Mouse (Mus musculus): Measurements from ENCODE around the gene Exoc3l2. TPM values are rescaled to one million over a fixed set of nuclear protein-coding genes. Genes with fewer than 3 reads are reported as not detected.
A peak's percentile ranks its signal among the peaks of the same experiment; 100 is the strongest.

Exoc3l2 gene
- polyA plus RNA-seq, 1 experiment from 2014 or later: 8.0 TPM

DNA sequence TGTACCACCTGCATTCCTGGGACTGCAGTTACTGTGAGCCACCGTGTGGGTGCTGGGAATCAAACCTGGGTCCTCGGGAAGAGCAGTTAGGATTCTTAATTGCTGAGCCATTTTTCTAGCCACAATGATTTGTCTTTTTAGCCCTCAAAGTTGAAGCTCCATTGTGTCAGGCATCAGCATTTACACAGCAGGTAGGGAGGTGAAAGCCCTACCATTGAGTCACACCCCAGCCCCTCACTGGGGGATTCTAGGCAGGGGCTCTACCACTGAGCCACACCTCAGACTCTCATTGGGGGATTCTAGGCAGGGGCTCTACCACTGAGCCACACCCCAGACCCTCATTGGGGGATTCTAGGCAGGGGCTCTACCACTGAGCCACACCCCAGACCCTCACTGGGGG, 26.9 kb upstream of the Exoc3l2 start:
- DNase-seq (ENCODE audit: low spot score) (no peak), ATAC-seq (replicated peaks; ENCODE audit: low FRiP score, low read depth) (no peak)

DNA sequence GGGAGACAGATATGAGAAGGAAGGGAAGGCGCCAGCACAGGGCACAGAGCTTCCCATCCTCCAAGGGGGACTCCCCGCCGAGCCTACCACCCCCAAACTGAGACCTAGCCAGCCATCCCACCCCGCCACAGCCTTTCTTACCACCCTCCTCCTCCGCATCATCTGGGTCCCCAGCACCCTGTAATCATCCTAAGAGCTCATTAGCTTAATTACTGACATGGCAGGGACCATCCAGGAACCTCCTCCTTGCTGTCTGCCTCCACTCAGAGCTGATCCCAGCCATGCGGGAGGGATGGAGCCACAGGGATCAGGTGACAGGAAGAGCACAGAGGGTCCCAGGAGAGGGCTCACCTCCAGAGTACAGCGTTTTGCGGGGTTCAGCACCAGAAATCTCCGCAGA, 26.1 kb upstream of the Exoc3l2 start:
- Histone ChIP-seq H3K4me2 (ENCODE audit: low read length) (no peak overlapping the region), H3K27ac (no peak overlapping the region), H3K36me3 (ENCODE audit: insufficient read depth, low read length) (peaks cover 54% of the 10 kb centered on the region), H3K4me3 (replicated peaks; ENCODE audit: low read depth, low read length) (no peak overlapping the region), H3K4me1 (replicated peaks; ENCODE audit: insufficient read depth, low read length) (no peaks in the 10 kb centered on the region), H3K9me3 (replicated peaks; ENCODE audit: low read length) (no peaks in the 10 kb centered on the region), H3K9ac (ENCODE audit: low read depth, low read length) (no peak overlapping the region), H3K27me3 (ENCODE audit: insufficient read depth, low read length) (no peaks in the 10 kb centered on the region)
- DNase-seq (ENCODE audit: low spot score) (no peak), ATAC-seq (replicated peaks; ENCODE audit: low FRiP score, low read depth) (no peak)
- TF ChIP-seq CTCF (IDR thresholded peaks at IDR 0.05; ENCODE audit: low read depth): no peak
- 85% methylated on average over 8 of the region's 9 CpGs for WGBS

More for the DNA sequence above, 26.9 kb upstream of the Exoc3l2 start:
- Histone ChIP-seq H3K27me3 (ENCODE audit: insufficient read depth, low read length) (no peaks in the 10 kb centered on the region), H3K4me2 (ENCODE audit: low read length) (no peak overlapping the region), H3K36me3 (ENCODE audit: insufficient read depth, low read length) (peaks cover 62% of the 10 kb centered on the region), H3K27ac (no peak overlapping the region), H3K9me3 (replicated peaks; ENCODE audit: low read length) (no peaks in the 10 kb centered on the region), H3K4me3 (replicated peaks; ENCODE audit: low read depth, low read length) (no peak overlapping the region), H3K9ac (ENCODE audit: low read depth, low read length) (no peak overlapping the region), H3K4me1 (replicated peaks; ENCODE audit: insufficient read depth, low read length) (no peaks in the 10 kb centered on the region)
- WGBS: 100% methylated on average over 2 of the region's 2 CpGs
- TF ChIP-seq CTCF (IDR thresholded peaks at IDR 0.05; ENCODE audit: low read depth): no peak

DNA sequence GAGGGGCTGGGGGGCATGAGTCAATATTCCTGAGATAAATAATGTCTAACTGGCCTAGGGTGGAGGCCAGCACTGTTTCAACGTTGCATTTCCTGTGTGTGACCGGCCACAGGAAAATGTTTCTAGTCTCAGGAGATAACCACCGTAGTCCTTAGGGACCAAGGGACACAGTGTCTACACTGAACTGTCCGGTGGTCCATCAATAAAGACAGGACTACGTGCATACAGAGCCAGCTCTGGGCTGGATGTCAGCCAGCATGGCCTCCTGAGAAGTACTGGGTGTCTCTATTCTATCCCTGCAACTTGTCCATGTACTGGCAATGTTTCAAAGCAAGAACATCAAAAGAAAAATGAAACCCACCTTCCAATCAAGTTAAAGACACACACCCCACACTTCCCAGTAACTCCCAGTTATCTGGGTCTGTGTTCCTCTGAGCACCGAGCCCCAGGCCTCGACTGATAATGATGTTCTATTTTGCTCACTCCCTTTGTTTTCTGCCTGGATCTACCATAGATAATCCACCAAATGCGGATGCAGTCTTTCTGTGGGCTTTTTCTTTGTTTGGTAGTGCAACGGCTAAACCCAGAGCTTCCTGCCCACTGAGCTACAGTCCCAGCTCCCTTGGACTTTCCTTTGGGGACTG, 21.6 kb upstream of the Exoc3l2 start:
- Histone ChIP-seq H3K4me3 (replicated peaks; ENCODE audit: low read depth, low read length) (no peak overlapping the region), H3K9ac (ENCODE audit: low read depth, low read length) (0 out of 2 replicates have a peak overlapping the region, but pooled peaks have one; percentile 19), H3K9me3 (replicated peaks; ENCODE audit: low read length) (no peaks in the 10 kb centered on the region), H3K27me3 (ENCODE audit: insufficient read depth, low read length) (no peaks in the 10 kb centered on the region), H3K36me3 (ENCODE audit: insufficient read depth, low read length) (peaks cover 37% of the 10 kb centered on the region), H3K27ac (no peak overlapping the region), H3K4me2 (ENCODE audit: low read length) (no peak overlapping the region), H3K4me1 (replicated peaks; ENCODE audit: insufficient read depth, low read length) (no peaks in the 10 kb centered on the region)
- ATAC-seq (replicated peaks; ENCODE audit: low FRiP score, low read depth) (no peak), DNase-seq (ENCODE audit: low spot score) (no peak)
- no peak for TF ChIP-seq CTCF (IDR thresholded peaks at IDR 0.05; ENCODE audit: low read depth)
- WGBS: 74% methylated on average over 9 of the region's 9 CpGs

DNA sequence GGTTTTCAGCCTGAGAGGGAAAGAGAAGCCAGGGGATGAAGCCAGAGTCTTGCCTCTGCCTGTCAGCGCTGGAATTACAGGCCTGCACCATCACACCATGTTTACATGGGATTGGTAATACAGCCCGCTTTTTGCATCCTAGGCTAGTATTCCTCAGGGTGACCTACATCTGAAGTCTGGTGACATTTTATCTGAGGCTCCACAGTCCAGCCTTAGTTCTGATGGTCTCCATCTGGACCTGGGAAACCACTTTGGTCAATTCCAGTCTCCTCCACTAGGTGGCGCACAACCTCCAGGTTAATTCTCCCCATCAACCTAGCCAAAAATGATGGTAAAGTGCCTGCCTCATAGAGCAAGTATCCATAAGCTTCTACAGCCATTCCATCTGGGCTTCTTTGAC, 19.8 kb upstream of the Exoc3l2 start:
- peak; percentile 89 for DNase-seq (ENCODE audit: low spot score)
- no peak overlapping the region for H3K4me2 ChIP-seq (ENCODE audit: low read length)
- peak; percentile 76 for ATAC-seq (replicated peaks; ENCODE audit: low FRiP score, low read depth)
- no peaks in the 10 kb centered on the region for H3K27me3 ChIP-seq (ENCODE audit: insufficient read depth, low read length)
- H3K4me1 ChIP-seq (replicated peaks; ENCODE audit: insufficient read depth, low read length): no peaks in the 10 kb centered on the region
- H3K27ac ChIP-seq: no peak overlapping the region
- H3K9ac ChIP-seq (ENCODE audit: low read depth, low read length): no peak overlapping the region
- peak; percentile 94 for TF ChIP-seq CTCF (IDR thresholded peaks at IDR 0.05; ENCODE audit: low read depth)
- no peaks in the 10 kb centered on the region for H3K9me3 ChIP-seq (replicated peaks; ENCODE audit: low read length)
- peaks cover 31% of the 10 kb centered on the region for H3K36me3 ChIP-seq (ENCODE audit: insufficient read depth, low read length)
- 35% methylated on average over 3 of the region's 3 CpGs for WGBS
- no peak overlapping the region for H3K4me3 ChIP-seq (replicated peaks; ENCODE audit: low read depth, low read length)

DNA sequence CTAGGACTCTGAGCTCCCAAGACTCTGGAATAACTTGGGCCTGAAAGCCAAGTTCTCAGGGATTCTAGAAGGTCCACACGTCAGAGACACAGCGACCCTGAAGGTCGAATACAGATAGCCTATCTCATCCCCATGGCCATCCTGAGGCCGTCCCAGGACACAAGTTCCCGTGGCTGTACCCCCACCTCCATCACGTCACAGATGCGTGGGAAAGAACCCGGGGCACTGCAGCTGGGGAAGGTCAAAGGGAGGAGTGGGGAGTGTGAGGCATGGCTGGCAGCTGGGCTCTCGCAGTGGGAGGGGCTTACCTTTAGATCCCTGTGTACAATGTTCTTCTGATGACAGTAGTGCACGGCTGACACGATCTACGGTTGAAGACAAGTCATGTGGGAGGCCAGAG, 18.3 kb upstream of the Exoc3l2 start:
- Histone ChIP-seq H3K27ac (no peak overlapping the region), H3K9ac (ENCODE audit: low read depth, low read length) (no peak overlapping the region), H3K4me2 (ENCODE audit: low read length) (no peak overlapping the region), H3K9me3 (replicated peaks; ENCODE audit: low read length) (no peaks in the 10 kb centered on the region), H3K4me1 (replicated peaks; ENCODE audit: insufficient read depth, low read length) (no peaks in the 10 kb centered on the region), H3K27me3 (ENCODE audit: insufficient read depth, low read length) (no peaks in the 10 kb centered on the region), H3K4me3 (replicated peaks; ENCODE audit: low read depth, low read length) (no peak overlapping the region), H3K36me3 (ENCODE audit: insufficient read depth, low read length) (peaks cover 31% of the 10 kb centered on the region)
- 68% methylated on average over 12 of the region's 12 CpGs for WGBS
- DNase-seq (ENCODE audit: low spot score) (no peak), ATAC-seq (replicated peaks; ENCODE audit: low FRiP score, low read depth) (no peak)
- TF ChIP-seq CTCF (IDR thresholded peaks at IDR 0.05; ENCODE audit: low read depth): no peak

DNA sequence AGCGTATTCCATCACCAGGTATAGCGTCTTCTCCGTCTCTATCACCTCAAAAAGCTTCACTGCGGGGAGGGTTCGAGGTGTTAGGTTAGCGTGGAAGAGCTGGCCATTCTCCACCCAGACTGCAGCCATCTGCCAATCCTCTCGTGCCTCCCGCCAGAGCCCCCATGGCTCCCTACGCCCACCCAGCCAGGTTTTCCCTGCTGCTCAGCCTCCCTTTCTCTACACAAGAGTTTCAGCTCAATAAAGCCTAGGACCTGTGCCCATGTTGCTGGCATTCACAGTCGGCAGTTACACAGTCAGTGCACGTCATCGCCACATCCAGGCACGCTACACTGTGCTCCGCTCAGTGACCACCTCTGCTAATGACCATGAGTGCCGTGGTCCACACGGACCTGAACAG, 15.4 kb upstream of the Exoc3l2 start:
- Histone ChIP-seq H3K36me3 (ENCODE audit: insufficient read depth, low read length) (peaks cover 32% of the 10 kb centered on the region), H3K27ac (no peak overlapping the region), H3K4me3 (replicated peaks; ENCODE audit: low read depth, low read length) (no peak overlapping the region), H3K4me2 (ENCODE audit: low read length) (no peak overlapping the region), H3K9me3 (replicated peaks; ENCODE audit: low read length) (no peaks in the 10 kb centered on the region), H3K27me3 (ENCODE audit: insufficient read depth, low read length) (no peaks in the 10 kb centered on the region), H3K4me1 (replicated peaks; ENCODE audit: insufficient read depth, low read length) (no peaks in the 10 kb centered on the region), H3K9ac (ENCODE audit: low read depth, low read length) (no peak overlapping the region)
- WGBS: 97% methylated on average over 16 of the region's 16 CpGs
- DNase-seq (ENCODE audit: low spot score) (no peak), ATAC-seq (replicated peaks; ENCODE audit: low FRiP score, low read depth) (no peak)
- no peak for TF ChIP-seq CTCF (IDR thresholded peaks at IDR 0.05; ENCODE audit: low read depth)

DNA sequence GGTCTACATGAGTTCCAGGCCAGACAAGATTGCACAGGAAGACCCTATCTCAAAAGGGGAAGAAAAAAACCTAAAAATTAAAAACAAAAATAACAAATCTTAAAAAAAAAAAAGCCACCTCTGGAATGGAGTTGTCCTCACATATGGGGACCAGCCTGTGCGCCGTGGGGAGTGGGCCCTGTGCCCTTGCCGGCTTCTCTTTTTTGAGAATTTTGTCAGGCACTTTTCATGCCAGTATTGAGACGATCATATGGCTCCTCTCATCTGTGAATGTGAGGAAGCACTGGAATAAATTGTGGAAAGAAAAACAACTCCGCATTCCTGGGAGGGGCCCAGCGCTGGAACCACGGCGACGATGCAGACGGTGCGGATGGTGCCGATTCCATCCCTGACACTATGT, 14.0 kb upstream of the Exoc3l2 start:
- no peak overlapping the region for H3K27ac ChIP-seq
- 63% methylated on average over 12 of the region's 12 CpGs for WGBS

More for the DNA sequence above, 14.0 kb upstream of the Exoc3l2 start:
- TF ChIP-seq CTCF (IDR thresholded peaks at IDR 0.05; ENCODE audit: low read depth): no peak
- Histone ChIP-seq H3K4me1 (replicated peaks; ENCODE audit: insufficient read depth, low read length) (no peaks in the 10 kb centered on the region), H3K9me3 (replicated peaks; ENCODE audit: low read length) (no peaks in the 10 kb centered on the region), H3K36me3 (ENCODE audit: insufficient read depth, low read length) (peaks cover 27% of the 10 kb centered on the region), H3K27me3 (ENCODE audit: insufficient read depth, low read length) (no peaks in the 10 kb centered on the region), H3K9ac (ENCODE audit: low read depth, low read length) (no peak overlapping the region), H3K4me3 (replicated peaks; ENCODE audit: low read depth, low read length) (no peak overlapping the region), H3K4me2 (ENCODE audit: low read length) (no peak overlapping the region)
- ATAC-seq (replicated peaks; ENCODE audit: low FRiP score, low read depth) (no peak), DNase-seq (ENCODE audit: low spot score) (no peak)
